ENCODE assay signal across 8 mouse cellular contexts in genomic region chr19:6951381-6951968, GRCm38 (mm10). TPM values are rescaled to one million over a fixed set of nuclear protein-coding genes. Genes with fewer than 3 reads are reported as not detected.
DNase-seq lines count a peak whose midpoint lies in the region.

No protein-coding gene starts in this region.

- H3K27ac ChIP-seq in hindbrain, embryonic 10.5 days = peak overlapping the region; percentile 97

- DNase-seq in MEL-GATA-1-ER (ENCODE audit: extremely low read depth, low read depth) = peak; percentile 86
- peak; percentile 88 for DNase-seq in cerebellum, adult 8-10 months
- peak; percentile 86 for DNase-seq in forelimb bud, embryonic 11.5 days (ENCODE audit: low read depth, low spot score)
- peak; percentile 93 for DNase-seq in hindbrain, embryonic 10.5 days (ENCODE audit: low spot score)
- DNase-seq in layer of hippocampus, postnatal 10 days (ENCODE audit: low spot score in 2 of 2) = peak; percentile 90 to 91
- DNase-seq in lung, postnatal 10 days = peak; percentile 98
- DNase-seq in ovary, postnatal 36 days (ENCODE audit: low spot score) = peak; percentile 92
- peak; percentile 85 for DNase-seq in thymus, postnatal 25 days

- H3K27me3 ChIP-seq in hindbrain, embryonic 10.5 days (ENCODE audit: insufficient read depth, poor library complexity, severe bottlenecking) = no peaks in the 10 kb centered on the region

- WGBS in hindbrain, embryonic 10.5 days = under 1% methylated on average over 35 of the region's 35 CpGs

- peaks cover 39% of the 10 kb centered on the region for H3K4me1 ChIP-seq in hindbrain, embryonic 10.5 days (replicated peaks)

- H3K36me3 ChIP-seq in hindbrain, embryonic 10.5 days = peaks cover 33% of the 10 kb centered on the region

- no peaks in the 10 kb centered on the region for H3K9me3 ChIP-seq in hindbrain, embryonic 10.5 days

- peak overlapping the region; percentile 65 for H3K4me3 ChIP-seq in hindbrain, embryonic 10.5 days

RNA-seq across cellular contexts. Expression of gene Gpr137, which starts 9.2 kb away (rescaled TPM):
- 31.2 and 40.9 TPM in 2 replicates for polyA plus RNA-seq in hindbrain, embryonic 10.5 days (2016; fragmentation: Nextera tagmentation; extraction: Ambion mirVana)
- 10 to 100 TPM; 73.7 to 74.1 TPM for total RNA-seq in layer of hippocampus, postnatal 10 days (2021)

RNA-seq across cellular contexts. Expression of gene Bad, which starts 9.8 kb away (rescaled TPM):
- 63.1 and 75.5 TPM in 2 replicates for polyA plus RNA-seq in hindbrain, embryonic 10.5 days (2016; fragmentation: Nextera tagmentation; extraction: Ambion mirVana)
- total RNA-seq in layer of hippocampus, postnatal 10 days (2021) = 10 to 100 TPM; 34.3 to 37.7 TPM

RNA-seq across cellular contexts. Expression of gene Kcnk4, which starts 17.2 kb away (rescaled TPM):
- not detected in 2 replicates for polyA plus RNA-seq in hindbrain, embryonic 10.5 days (2016; fragmentation: Nextera tagmentation; extraction: Ambion mirVana)
- 10 to 100 TPM; 25.3 to 27.8 TPM for total RNA-seq in layer of hippocampus, postnatal 10 days (2021)

RNA-seq across cellular contexts. Expression of gene Ppp1r14b, which starts 23.3 kb away (rescaled TPM):
- 157 and 186 TPM in 2 replicates for polyA plus RNA-seq in hindbrain, embryonic 10.5 days (2016; fragmentation: Nextera tagmentation; extraction: Ambion mirVana)
- total RNA-seq in layer of hippocampus, postnatal 10 days (2021) = 100 to 1,000 TPM; 126 to 139 TPM

RNA-seq across cellular contexts. Expression of gene Plcb3, which starts 24.8 kb away (rescaled TPM):
- 22.3 and 28.3 TPM in 2 replicates for polyA plus RNA-seq in hindbrain, embryonic 10.5 days (2016; fragmentation: Nextera tagmentation; extraction: Ambion mirVana)
- 10 to 100 TPM; 16.4 to 18.4 TPM for total RNA-seq in layer of hippocampus, postnatal 10 days (2021)

Comparison
In these comparisons a context has a peak if more than half of its experiments do, and no peak if none do; other contexts are left out.
1. Peak in every context shown above with its lines: DNase-seq, H3K4me3 ChIP-seq and H3K27ac ChIP-seq.